Mouse (Mus musculus) bone marrow macrophage, adult 2 months (primary cell): ENCODE measurements at regions not wholly inside any gene's neighbourhood (a gene's known extent, or its start where the extent isn't known, plus 50 kb on each side); places are given as distances from the start of the nearest gene placed in this dataset.

Source experiments
- H3K27ac ChIP-seq: 2 replicates; pipeline ENCODE4 v1.5.1; 2012; ENCODE audit warnings: low read depth, low read length; ENCODE audit not compliant: insufficient read depth
- H3K4me1 ChIP-seq: 2 replicates; pipeline ENCODE4 v1.6.1; 2012; ENCODE audit warnings: low read length; ENCODE audit not compliant: control insufficient read depth, insufficient read depth
- H3K4me3 ChIP-seq: 2 replicates; pipeline ENCODE4 v1.5.1; 2012; ENCODE audit warnings: mild to moderate bottlenecking, low read length, moderate library complexity; ENCODE audit not compliant: insufficient read depth
- CTCF ChIP-seq: IDR thresholded peaks from 2 replicates; pipeline ENCODE4 v1.5.1; 2012; ENCODE audit warnings: low read depth, mild to moderate bottlenecking, low read length, moderate library complexity
- POLR2A ChIP-seq: IDR thresholded peaks from 2 replicates; pipeline ENCODE4 v1.6.1; 2012; ENCODE audit warnings: mild to moderate bottlenecking, low read depth, low read length, borderline replicate concordance

DNA sequence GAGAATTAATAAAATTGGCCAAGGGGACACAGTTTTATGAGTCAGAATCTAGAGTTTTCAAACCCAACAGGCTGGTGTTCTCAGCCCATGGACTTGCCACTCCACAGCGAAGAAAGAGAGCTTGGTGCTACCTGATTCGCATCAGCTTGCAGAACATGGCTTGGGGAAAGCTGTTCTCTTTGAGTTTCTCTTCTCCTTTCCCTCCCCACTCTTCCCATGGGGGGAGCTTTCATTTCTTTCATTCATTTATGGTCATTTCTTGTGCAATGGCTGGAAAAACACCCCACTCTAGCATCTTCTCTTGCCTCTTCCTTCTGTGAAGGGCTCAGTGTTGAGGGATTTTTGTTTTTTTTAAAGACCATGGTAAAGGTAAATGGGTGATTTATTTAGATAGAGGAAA lies 286.5 kb upstream of the Kif2a start:
- TF ChIP-seq CTCF (no peak), POLR2A (no peak)
- no peak overlapping the region for H3K27ac ChIP-seq
- no peak overlapping the region for H3K4me3 ChIP-seq
- H3K4me1 ChIP-seq: no peaks in the 10 kb centered on the region

DNA sequence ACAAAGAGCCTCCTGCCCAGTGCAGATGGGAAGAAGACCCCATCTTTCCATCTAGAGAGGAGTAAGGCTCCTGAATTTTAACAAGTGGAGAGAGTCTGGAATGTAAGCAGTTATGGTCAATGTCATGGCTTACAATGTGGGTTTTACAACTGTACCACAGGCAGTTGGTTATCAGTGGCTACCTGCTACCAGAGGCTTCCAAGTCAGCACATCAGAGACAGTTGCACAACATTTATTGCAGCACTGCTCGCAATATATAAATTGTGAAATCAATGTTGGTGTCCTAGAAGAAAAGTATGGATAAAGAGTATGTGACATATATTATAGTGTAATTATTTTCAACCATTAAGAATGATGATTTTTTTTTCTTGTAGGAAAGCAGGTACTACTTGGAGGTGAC lies 285.0 kb upstream of the Kif2a start:
- TF ChIP-seq POLR2A (no peak), CTCF (no peak)
- Histone ChIP-seq H3K27ac (no peak overlapping the region), H3K4me3 (no peak overlapping the region), H3K4me1 (no peaks in the 10 kb centered on the region)

DNA sequence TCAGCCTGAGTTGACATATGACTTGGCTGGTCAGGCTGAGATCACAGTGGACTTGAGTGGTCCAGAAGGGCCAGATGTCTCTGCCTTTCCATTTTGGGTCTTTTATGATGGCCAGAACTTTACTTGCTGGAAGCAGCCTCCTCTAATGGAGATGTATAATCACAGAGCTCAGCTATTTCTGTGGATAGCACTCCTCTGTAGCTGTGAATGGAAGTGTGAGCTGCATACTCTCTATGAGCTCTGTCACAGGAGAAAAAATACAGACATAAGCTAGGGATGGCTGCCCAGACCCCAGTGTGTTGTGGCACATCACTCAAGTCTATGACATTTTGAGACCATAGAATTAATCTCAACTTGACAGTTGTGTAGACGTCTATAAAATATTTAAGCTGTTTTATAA lies 284.3 kb upstream of the Kif2a start:
- no peaks in the 10 kb centered on the region for H3K4me1 ChIP-seq
- H3K27ac ChIP-seq: no peak overlapping the region
- no peak for TF ChIP-seq CTCF
- no peak for TF ChIP-seq POLR2A
- no peak overlapping the region for H3K4me3 ChIP-seq

DNA sequence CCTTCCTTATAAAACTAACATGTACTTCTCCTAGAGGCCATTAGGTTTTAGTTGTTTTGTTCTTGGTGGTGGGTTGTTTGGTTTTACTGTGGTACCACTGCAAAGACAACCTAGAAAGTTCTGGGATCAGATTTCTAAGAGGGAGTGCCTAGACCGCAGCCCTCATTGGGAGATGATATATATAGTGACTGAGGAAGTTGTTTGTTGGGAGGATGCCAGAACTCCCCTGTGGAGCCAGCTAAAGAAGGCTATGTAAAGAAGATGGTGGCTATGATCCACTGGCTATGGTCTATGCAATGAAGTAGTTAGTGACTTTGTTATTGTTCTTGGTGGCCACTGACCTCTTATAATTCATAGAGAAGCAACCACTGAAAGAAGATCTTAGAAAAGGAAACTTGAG lies 283.8 kb upstream of the Kif2a start:
- TF ChIP-seq CTCF: no peak
- Histone ChIP-seq H3K27ac (no peak overlapping the region), H3K4me3 (no peak overlapping the region), H3K4me1 (no peaks in the 10 kb centered on the region)

DNA sequence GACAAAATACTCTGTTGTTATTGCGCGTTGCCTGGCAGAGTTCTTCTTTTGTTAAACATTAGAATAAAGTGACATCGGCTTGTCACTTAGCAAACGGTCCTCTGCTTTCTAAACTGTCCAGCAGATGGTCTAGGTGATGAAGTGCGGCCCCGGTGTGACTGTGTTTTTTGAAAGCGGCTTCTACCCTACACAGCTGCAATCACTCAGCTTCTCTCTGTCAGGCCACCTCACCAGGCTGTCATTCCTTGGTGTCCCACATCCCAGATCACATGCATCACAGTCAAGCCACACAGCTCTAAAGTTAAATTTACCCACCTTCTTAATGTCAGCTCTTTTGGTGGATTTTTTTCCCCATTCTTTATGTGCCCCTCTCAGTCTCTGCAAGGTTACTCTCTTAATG lies 282.0 kb upstream of the Kif2a start:
- no peak for TF ChIP-seq CTCF
- TF ChIP-seq POLR2A: no peak
- no peak overlapping the region for H3K4me3 ChIP-seq
- no peak overlapping the region for H3K27ac ChIP-seq
- no peaks in the 10 kb centered on the region for H3K4me1 ChIP-seq

DNA sequence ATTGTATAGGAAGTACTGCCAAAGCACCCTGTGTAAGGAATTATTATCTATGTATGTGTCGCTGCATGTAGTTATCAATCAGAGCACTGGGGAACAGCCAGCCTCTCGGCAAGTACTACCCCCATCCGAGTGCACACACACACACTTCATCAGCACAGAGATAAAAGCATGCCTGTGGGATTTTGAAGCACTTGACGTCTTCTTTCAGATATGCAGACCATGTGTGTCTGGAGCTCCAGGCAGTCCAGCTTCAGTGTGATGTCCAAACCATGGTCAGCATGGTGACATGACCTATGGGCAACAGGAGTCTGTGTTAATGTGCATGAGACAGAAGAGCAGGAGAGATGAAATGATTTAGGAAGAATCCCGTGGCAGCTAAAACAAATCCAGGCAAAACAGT lies 281.4 kb upstream of the Kif2a start:
- no peak overlapping the region for H3K27ac ChIP-seq
- no peak overlapping the region for H3K4me3 ChIP-seq
- no peaks in the 10 kb centered on the region for H3K4me1 ChIP-seq
- TF ChIP-seq CTCF (no peak), POLR2A (no peak)

DNA sequence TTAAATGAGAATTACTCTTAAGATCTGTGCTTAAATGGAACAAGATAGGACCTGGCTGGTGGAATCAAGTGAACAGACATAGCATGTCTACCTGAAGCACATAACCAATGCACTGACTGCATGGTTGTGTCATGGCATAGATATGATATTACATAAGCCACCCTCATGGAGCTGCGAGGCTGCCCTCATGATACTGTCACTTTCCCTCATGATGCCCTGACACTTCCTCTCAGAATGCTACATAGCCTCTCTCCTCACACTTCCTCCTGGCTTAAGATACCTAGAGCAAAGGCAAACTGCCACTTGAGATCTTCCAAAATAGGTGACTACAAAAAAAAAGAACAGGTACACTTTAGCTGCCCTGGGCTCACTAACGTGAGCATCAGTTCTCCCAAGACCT lies 278.9 kb upstream of the Kif2a start:
- no peak overlapping the region for H3K4me3 ChIP-seq
- TF ChIP-seq POLR2A (no peak), CTCF (no peak)
- no peak overlapping the region for H3K27ac ChIP-seq
- H3K4me1 ChIP-seq: no peaks in the 10 kb centered on the region

DNA sequence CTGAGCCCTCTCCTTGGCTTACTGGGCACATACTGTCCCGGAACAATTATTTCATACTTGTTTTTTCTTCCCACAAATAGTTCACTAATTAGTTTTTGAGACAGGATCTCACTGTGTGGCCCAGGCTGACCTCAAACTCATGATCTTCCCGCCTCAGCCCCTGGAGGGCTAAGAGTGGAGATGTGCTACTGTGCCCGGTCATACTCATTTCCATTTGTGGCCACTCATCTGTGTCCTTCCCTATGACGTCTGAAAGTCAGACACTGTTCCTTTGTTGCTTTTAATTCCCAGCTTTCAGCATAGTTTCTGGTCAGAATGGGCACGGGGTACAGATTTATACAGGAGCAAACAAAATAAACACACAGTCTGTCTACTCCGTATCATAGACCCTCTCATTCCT lies 242.7 kb upstream of the Kif2a start:
- TF ChIP-seq POLR2A: no peak
- TF ChIP-seq CTCF: no peak
- Histone ChIP-seq H3K27ac (no peak overlapping the region), H3K4me1 (no peaks in the 10 kb centered on the region), H3K4me3 (no peak overlapping the region)

DNA sequence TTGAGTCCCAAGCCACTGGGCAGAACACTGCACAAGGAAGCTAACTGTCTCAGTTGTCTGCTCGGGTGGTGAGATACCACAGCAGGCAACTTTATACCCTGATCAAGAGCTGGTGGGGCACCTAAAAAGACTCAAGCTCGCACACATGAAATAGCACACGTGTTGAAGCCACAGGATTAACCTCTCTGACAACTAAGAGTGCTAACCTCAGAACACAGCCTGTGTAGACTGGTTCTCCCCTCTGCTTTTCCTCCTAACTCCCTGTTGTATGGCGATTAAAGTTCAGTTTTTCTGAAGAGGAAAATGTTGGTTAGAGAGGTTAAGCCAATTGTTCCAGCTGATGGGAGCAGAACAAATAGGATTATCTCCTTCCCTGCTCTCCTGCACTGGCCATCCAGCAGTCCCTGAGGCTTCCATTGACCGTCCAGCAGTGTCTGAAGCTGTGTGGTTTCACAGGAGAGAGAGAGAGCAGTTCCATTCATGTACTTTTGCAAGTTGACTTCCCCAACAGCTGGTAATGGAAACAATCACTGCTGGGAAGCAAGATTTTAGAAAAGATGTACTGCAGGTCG lies 239.6 kb upstream of the Kif2a start:
- no peak for TF ChIP-seq POLR2A
- TF ChIP-seq CTCF: no peak
- Histone ChIP-seq H3K27ac (no peak overlapping the region), H3K4me1 (no peaks in the 10 kb centered on the region), H3K4me3 (no peak overlapping the region)

DNA sequence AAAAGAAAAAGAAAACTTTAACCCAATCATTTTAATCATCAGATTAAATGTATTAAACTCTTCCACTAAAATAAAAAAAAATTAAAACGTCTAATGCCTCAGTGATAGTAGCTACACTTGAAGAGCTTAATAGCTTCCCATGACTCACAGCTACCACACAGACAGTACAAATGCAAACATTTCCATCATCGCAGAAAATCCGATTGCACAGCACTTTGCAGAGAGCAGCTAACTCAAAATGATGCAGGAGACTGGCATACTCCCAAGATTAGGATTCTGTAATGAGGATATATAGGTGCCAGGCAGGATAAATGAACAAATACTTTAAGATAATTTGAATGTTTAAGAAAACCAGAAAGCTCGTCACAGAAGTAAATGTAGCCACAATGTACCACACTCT lies 238.3 kb upstream of the Kif2a start:
- Histone ChIP-seq H3K27ac (no peak overlapping the region), H3K4me1 (no peaks in the 10 kb centered on the region), H3K4me3 (no peak overlapping the region)
- TF ChIP-seq POLR2A (no peak), CTCF (no peak)

DNA sequence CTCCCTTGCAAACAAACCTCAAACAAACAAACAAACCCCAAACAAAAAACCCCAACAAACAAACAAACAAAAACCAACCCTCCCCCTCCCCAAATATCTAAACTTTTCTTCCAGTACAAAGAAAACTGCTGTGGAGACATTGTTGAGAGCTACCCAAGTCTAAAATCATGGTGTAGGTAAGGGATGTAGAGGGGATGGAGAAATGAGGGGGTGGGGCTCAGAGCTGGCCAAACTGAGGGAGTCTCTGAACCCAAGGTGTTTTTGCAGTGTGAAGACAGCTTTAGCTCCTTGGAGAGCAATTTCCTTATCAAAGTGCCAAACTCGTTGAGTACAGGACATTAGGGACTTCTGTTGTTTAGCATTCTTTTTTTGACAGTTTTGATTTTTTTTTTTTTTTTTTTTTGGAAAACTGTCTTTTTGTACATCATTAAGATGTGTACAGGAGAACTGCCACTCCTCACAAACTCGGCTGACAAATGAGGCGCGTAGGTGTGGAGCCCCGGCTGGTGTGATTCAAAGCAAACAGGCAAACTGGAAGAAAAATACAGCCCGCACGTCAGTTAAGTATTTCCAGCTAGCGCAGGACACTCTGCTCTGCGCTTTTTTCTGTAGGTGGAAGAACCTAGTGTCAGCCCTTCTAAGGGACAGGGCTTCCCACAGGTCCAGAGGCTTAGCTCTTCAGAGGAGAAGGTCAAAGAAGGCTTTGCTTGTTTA lies 226.0 kb upstream of the Kif2a start:
- no peak overlapping the region for H3K4me3 ChIP-seq
- TF ChIP-seq CTCF: no peak
- TF ChIP-seq POLR2A: no peak
- no peaks in the 10 kb centered on the region for H3K4me1 ChIP-seq

More for the DNA sequence above, 226.0 kb upstream of the Kif2a start:
- H3K27ac ChIP-seq: no peak overlapping the region
